Mouse (Mus musculus): ENCODE measurements around the gene Ephb1. TPM values are rescaled to one million over a fixed set of nuclear protein-coding genes. Genes with fewer than 3 reads are reported as not detected.

Ephb1 gene
- total and polyA plus RNA-seq, 2 experiments, result under 0.01 to 0.05 TPM

GRCm38 (mm10) chr9:102345047-102345446, 9.4 kb downstream of the Ephb1 start:
- no peak overlapping the region for H3K9ac ChIP-seq (ENCODE audit: low read depth, low read length)
- no peak overlapping the region for H3K27ac ChIP-seq (replicated peaks; ENCODE audit: insufficient read depth, low read depth, low read length)
- H3K36me3 ChIP-seq (ENCODE audit: control insufficient read depth, insufficient read depth, low read length), result no peaks in the 10 kb centered on the region
- H3K4me1 ChIP-seq (ENCODE audit: control insufficient read depth, insufficient read depth, low read length), result no peaks in the 10 kb centered on the region
- H3K79me2 ChIP-seq (ENCODE audit: control insufficient read depth, insufficient read depth, low read length), result no peaks in the 10 kb centered on the region
- no peak for DNase-seq (ENCODE audit: extremely low read depth, low read depth, low spot score)
- WGBS, result 74% methylated on average over 9 of the region's 9 CpGs
- H3K4me3 ChIP-seq (ENCODE audit: insufficient read depth, low read depth, low read length), result no peak overlapping the region
- TF ChIP-seq CTCF (IDR thresholded peaks at IDR 0.05; ENCODE audit: low read depth, low read length) (no peak), POLR2A (IDR thresholded peaks at IDR 0.05; ENCODE audit: extremely low read depth, insufficient read depth, low read length) (no peak)
- H3K27me3 ChIP-seq (ENCODE audit: control insufficient read depth, insufficient read depth, low read length), result no peaks in the 10 kb centered on the region

- H3K4me3 ChIP-seq (ENCODE audit: insufficient read depth, low read depth, low read length), result no peak overlapping the region
- H3K4me1 ChIP-seq (ENCODE audit: control insufficient read depth, insufficient read depth, low read length), result no peaks in the 10 kb centered on the region
- H3K27ac ChIP-seq (replicated peaks; ENCODE audit: insufficient read depth, low read depth, low read length), result no peak overlapping the region
- no peaks in the 10 kb centered on the region for H3K36me3 ChIP-seq (ENCODE audit: control insufficient read depth, insufficient read depth, low read length)
- no peak for DNase-seq (ENCODE audit: extremely low read depth, low read depth, low spot score)
- H3K27me3 ChIP-seq (ENCODE audit: control insufficient read depth, insufficient read depth, low read length), result no peaks in the 10 kb centered on the region
- no peaks in the 10 kb centered on the region for H3K79me2 ChIP-seq (ENCODE audit: control insufficient read depth, insufficient read depth, low read length)
- no peak overlapping the region for H3K9ac ChIP-seq (ENCODE audit: low read depth, low read length)
- TF ChIP-seq CTCF (IDR thresholded peaks at IDR 0.05; ENCODE audit: low read depth, low read length), result no peak
- no peak for TF ChIP-seq POLR2A (IDR thresholded peaks at IDR 0.05; ENCODE audit: extremely low read depth, insufficient read depth, low read length)
- WGBS, result 83% methylated on average over 10 of the region's 10 CpGs
Observed at GRCm38 (mm10) chr9:102344086-102344930, 10.2 kb downstream of the Ephb1 start.

GRCm38 (mm10) chr9:102343061-102343460, 11.4 kb downstream of the Ephb1 start:
- TF ChIP-seq POLR2A (IDR thresholded peaks at IDR 0.05; ENCODE audit: extremely low read depth, insufficient read depth, low read length) (no peak), CTCF (IDR thresholded peaks at IDR 0.05; ENCODE audit: low read depth, low read length) (no peak)
- no peaks in the 10 kb centered on the region for H3K4me1 ChIP-seq (ENCODE audit: control insufficient read depth, insufficient read depth, low read length)
- WGBS, result 86% methylated on average over 9 of the region's 9 CpGs
- DNase-seq (ENCODE audit: extremely low read depth, low read depth, low spot score), result no peak
- no peaks in the 10 kb centered on the region for H3K79me2 ChIP-seq (ENCODE audit: control insufficient read depth, insufficient read depth, low read length)
- H3K36me3 ChIP-seq (ENCODE audit: control insufficient read depth, insufficient read depth, low read length), result no peaks in the 10 kb centered on the region
- no peaks in the 10 kb centered on the region for H3K27me3 ChIP-seq (ENCODE audit: control insufficient read depth, insufficient read depth, low read length)
- H3K9ac ChIP-seq (ENCODE audit: low read depth, low read length), result no peak overlapping the region
- H3K4me3 ChIP-seq (ENCODE audit: insufficient read depth, low read depth, low read length), result no peak overlapping the region
- no peak overlapping the region for H3K27ac ChIP-seq (replicated peaks; ENCODE audit: insufficient read depth, low read depth, low read length)

- no peaks in the 10 kb centered on the region for H3K27me3 ChIP-seq (ENCODE audit: control insufficient read depth, insufficient read depth, low read length)
- H3K9ac ChIP-seq (ENCODE audit: low read depth, low read length), result no peak overlapping the region
- TF ChIP-seq CTCF (IDR thresholded peaks at IDR 0.05; ENCODE audit: low read depth, low read length) (no peak), POLR2A (IDR thresholded peaks at IDR 0.05; ENCODE audit: extremely low read depth, insufficient read depth, low read length) (no peak)
- no peaks in the 10 kb centered on the region for H3K79me2 ChIP-seq (ENCODE audit: control insufficient read depth, insufficient read depth, low read length)
- 24% methylated on average over 3 of the region's 3 CpGs for WGBS
- no peaks in the 10 kb centered on the region for H3K4me1 ChIP-seq (ENCODE audit: control insufficient read depth, insufficient read depth, low read length)
- H3K36me3 ChIP-seq (ENCODE audit: control insufficient read depth, insufficient read depth, low read length), result no peaks in the 10 kb centered on the region
- H3K4me3 ChIP-seq (ENCODE audit: insufficient read depth, low read depth, low read length), result no peak overlapping the region
- DNase-seq (ENCODE audit: extremely low read depth, low read depth, low spot score), result no peak
- H3K27ac ChIP-seq (replicated peaks; ENCODE audit: insufficient read depth, low read depth, low read length), result no peak overlapping the region
Observed at GRCm38 (mm10) chr9:102342026-102342425, 12.5 kb downstream of the Ephb1 start.

- Histone ChIP-seq H3K27me3 (ENCODE audit: control insufficient read depth, insufficient read depth, low read length) (no peaks in the 10 kb centered on the region), H3K4me3 (ENCODE audit: insufficient read depth, low read depth, low read length) (no peak overlapping the region), H3K9ac (ENCODE audit: low read depth, low read length) (no peak overlapping the region), H3K79me2 (ENCODE audit: control insufficient read depth, insufficient read depth, low read length) (no peaks in the 10 kb centered on the region), H3K36me3 (ENCODE audit: control insufficient read depth, insufficient read depth, low read length) (no peaks in the 10 kb centered on the region), H3K27ac (replicated peaks; ENCODE audit: insufficient read depth, low read depth, low read length) (no peak overlapping the region), H3K4me1 (ENCODE audit: control insufficient read depth, insufficient read depth, low read length) (no peaks in the 10 kb centered on the region)
- DNase-seq (ENCODE audit: extremely low read depth, low read depth, low spot score), result no peak
- WGBS, result 90% methylated on average over 19 of the region's 19 CpGs
- TF ChIP-seq POLR2A (IDR thresholded peaks at IDR 0.05; ENCODE audit: extremely low read depth, insufficient read depth, low read length) (no peak), CTCF (IDR thresholded peaks at IDR 0.05; ENCODE audit: low read depth, low read length) (no peak)
Observed at GRCm38 (mm10) chr9:102340768-102341167, 13.7 kb downstream of the Ephb1 start.
